Mouse (Mus musculus) MEL (cell line): ENCODE data around the gene Camkv. TPM values are rescaled to one million over a fixed set of nuclear protein-coding genes. Genes with fewer than 3 reads are reported as not detected.
A peak's percentile ranks its signal among the peaks of the same experiment; 100 is the strongest.

Experiments
- DNase-seq: peaks from one replicate; pipeline ENCODE4 v3.0.0; 2011; ENCODE audit warnings: low read depth, low spot score
- H3K27ac ChIP-seq: 2 replicates; pipeline ENCODE4 v1.5.1; 2012; ENCODE audit warnings: low read depth, mild to moderate bottlenecking, control low read depth, low read length, moderate library complexity; ENCODE audit not compliant: control insufficient read depth
- H3K27me3 ChIP-seq, 2 experiments: fragments of 150-350 bp in 1 of 2; sonication (generic) in 1 of 2; 2 replicates each; pipeline ENCODE4 v1.6.1; 2012; ENCODE audit warnings: low read length in 2 of 2, mild to moderate bottlenecking in 2 of 2, improper control_type of control experiment in 1 of 2, moderate library complexity in 1 of 2; ENCODE audit not compliant: insufficient read depth in 2 of 2, control insufficient read depth in 1 of 2
- H3K36me3 ChIP-seq, 2 experiments: 2 replicates each; pipeline ENCODE4 v1.6.1; 2012 to 2014; ENCODE audit warnings: low read length in 2 of 2, improper control_type of control experiment in 1 of 2, inconsistent platforms in 1 of 2, mild to moderate bottlenecking in 1 of 2; ENCODE audit not compliant: insufficient read depth in 2 of 2, control insufficient read depth in 1 of 2
- H3K4me1 ChIP-seq, 2 experiments: fragments of 150-350 bp in 1 of 2; sonication (generic) in 1 of 2; 2 replicates each; pipeline ENCODE4 v1.6.1; 2012; ENCODE audit warnings: low read length in 2 of 2, improper control_type of control experiment in 1 of 2, mild to moderate bottlenecking in 1 of 2; ENCODE audit not compliant: insufficient read depth in 2 of 2, control insufficient read depth in 1 of 2
- H3K4me3 ChIP-seq, 2 experiments: fragments of 150-350 bp in 1 of 2; sonication (generic) in 1 of 2; 2 replicates each; pipeline ENCODE4 v1.5.1; 2012; ENCODE audit warnings: low read depth in 2 of 2, low read length in 2 of 2, mild to moderate bottlenecking in 2 of 2, moderate library complexity in 2 of 2, control low read depth in 1 of 2, improper control_type of control experiment in 1 of 2; ENCODE audit not compliant: control insufficient read depth in 1 of 2, insufficient read depth in 1 of 2
- H3K79me2 ChIP-seq: 2 replicates; pipeline ENCODE4 v1.6.1; 2012; ENCODE audit warnings: mild to moderate bottlenecking, low read length, moderate library complexity; ENCODE audit not compliant: control insufficient read depth, poor library complexity, insufficient read depth
- H3K9ac ChIP-seq: 2 replicates; pipeline ENCODE4 v1.6.1; 2012; ENCODE audit warnings: low read depth, mild to moderate bottlenecking, control low read depth, low read length, moderate library complexity; ENCODE audit not compliant: control insufficient read depth, poor library complexity, severe bottlenecking
- H3K9me3 ChIP-seq: fragments of 150-350 bp; sonication (generic); replicated peaks from 2 replicates; pipeline ENCODE4 v1.6.1; 2012; ENCODE audit warnings: mild to moderate bottlenecking, low read length, improper control_type of control experiment, moderate library complexity; ENCODE audit not compliant: insufficient read depth
- BHLHE40 ChIP-seq: IDR thresholded peaks from 2 replicates; pipeline ENCODE4 v1.6.1; 2012; ENCODE audit warnings: low read depth, mild to moderate bottlenecking, inconsistent platforms, low read length, improper control_type of control experiment, borderline replicate concordance
- CHD1 ChIP-seq: IDR thresholded peaks from 2 replicates; pipeline ENCODE4 v1.6.1; 2012; ENCODE audit warnings: low read depth, mild to moderate bottlenecking, inconsistent platforms, low read length, improper control_type of control experiment
- CHD2 ChIP-seq: IDR thresholded peaks from 2 replicates; pipeline ENCODE4 v1.6.1; 2011; ENCODE audit warnings: low read length, improper control_type of control experiment
- CTCF ChIP-seq, 3 experiments: IDR thresholded peaks in 2 of 3; conservative IDR thresholded peaks in 1 of 3; 2 replicates each; pipeline ENCODE4 v1.5.1; 2011 to 2012; ENCODE audit warnings: low read length in 3 of 3, low read depth in 2 of 3, mild to moderate bottlenecking in 2 of 3, improper control_type of control experiment in 1 of 3, inconsistent platforms in 1 of 3, mixed read lengths in 1 of 3, moderate library complexity in 1 of 3; ENCODE audit not compliant: control insufficient read depth in 1 of 3, insufficient read depth in 1 of 3, poor library complexity in 1 of 3, severe bottlenecking in 1 of 3
- E2F4 ChIP-seq: IDR thresholded peaks from 2 replicates; pipeline ENCODE4 v1.6.1; 2011; ENCODE audit warnings: low read depth, low read length, improper control_type of control experiment, borderline replicate concordance
- ELF1 ChIP-seq: IDR thresholded peaks from 2 replicates; pipeline ENCODE4 v1.6.1; 2014; ENCODE audit warnings: low read depth, mild to moderate bottlenecking, inconsistent platforms, low read length, improper control_type of control experiment, moderate library complexity
- EP300 ChIP-seq, 2 experiments: IDR thresholded peaks; 2 replicates each; pipeline ENCODE4 v1.6.1; 2011; ENCODE audit warnings: improper control_type of control experiment in 2 of 2, low read length in 2 of 2, low read depth in 1 of 2, mild to moderate bottlenecking in 1 of 2
- ETS1 ChIP-seq: IDR thresholded peaks from 2 replicates; pipeline ENCODE4 v1.6.1; 2012; ENCODE audit warnings: low read depth, mild to moderate bottlenecking, inconsistent platforms, low read length, improper control_type of control experiment, moderate library complexity
- GABPA ChIP-seq: IDR thresholded peaks from 2 replicates; pipeline ENCODE4 v1.6.1; 2012; ENCODE audit warnings: low read depth, mild to moderate bottlenecking, inconsistent platforms, low read length, improper control_type of control experiment, moderate library complexity
- GATA1 ChIP-seq: IDR thresholded peaks from 2 replicates; pipeline ENCODE4 v1.6.1; 2011; ENCODE audit warnings: low read depth, low read length, improper control_type of control experiment
- HCFC1 ChIP-seq: IDR thresholded peaks from 2 replicates; pipeline ENCODE4 v1.6.1; 2012; ENCODE audit warnings: low read depth, mild to moderate bottlenecking, inconsistent platforms, low read length, improper control_type of control experiment, moderate library complexity
- JUND ChIP-seq: IDR thresholded peaks from 2 replicates; pipeline ENCODE4 v1.6.1; 2011; ENCODE audit warnings: low read depth, mild to moderate bottlenecking, improper control_type of control experiment, low read length
- KAT2A ChIP-seq: conservative IDR thresholded peaks from 2 replicates; pipeline ENCODE4 v1.6.1; 2012; ENCODE audit warnings: low read depth, low read length, improper control_type of control experiment, inconsistent platforms
- MAFK ChIP-seq: IDR thresholded peaks from 2 replicates; pipeline ENCODE4 v1.6.1; 2011; ENCODE audit warnings: low read depth, mild to moderate bottlenecking, low read length, improper control_type of control experiment, borderline replicate concordance
- MAX ChIP-seq: IDR thresholded peaks from 2 replicates; pipeline ENCODE4 v1.6.1; 2011; ENCODE audit warnings: low read length, improper control_type of control experiment
- MAZ ChIP-seq: IDR thresholded peaks from 2 replicates; pipeline ENCODE4 v1.6.1; 2012; ENCODE audit warnings: low read depth, mild to moderate bottlenecking, inconsistent platforms, low read length, improper control_type of control experiment
- MEF2A ChIP-seq: IDR thresholded peaks from 2 replicates; pipeline ENCODE4 v1.6.1; 2014; ENCODE audit warnings: low read depth, mild to moderate bottlenecking, inconsistent platforms, low read length, improper control_type of control experiment; ENCODE audit not compliant: poor library complexity, insufficient replicate concordance, severe bottlenecking; ENCODE audit errors: extremely low read depth
- MXI1 ChIP-seq: IDR thresholded peaks from 2 replicates; pipeline ENCODE4 v1.6.1; 2011; ENCODE audit warnings: mild to moderate bottlenecking, low read depth, low read length, improper control_type of control experiment
- MYB ChIP-seq: IDR thresholded peaks from 2 replicates; pipeline ENCODE4 v1.6.1; 2011; ENCODE audit warnings: mild to moderate bottlenecking, low read depth, low read length, improper control_type of control experiment
- MYC ChIP-seq: IDR thresholded peaks from 2 replicates; pipeline ENCODE4 v1.6.1; 2011; ENCODE audit warnings: low read depth, mild to moderate bottlenecking, low read length, improper control_type of control experiment, moderate library complexity
- NELFE ChIP-seq: IDR thresholded peaks from 2 replicates; pipeline ENCODE4 v1.6.1; 2011; ENCODE audit warnings: low read depth, low read length, improper control_type of control experiment
- NRF1 ChIP-seq: IDR thresholded peaks from 2 replicates; pipeline ENCODE4 v1.6.1; 2014; ENCODE audit warnings: low read depth, mild to moderate bottlenecking, inconsistent platforms, low read length, improper control_type of control experiment, moderate library complexity; ENCODE audit not compliant: poor library complexity, insufficient read depth, severe bottlenecking
- POLR2A ChIP-seq, 2 experiments: IDR thresholded peaks; 2 replicates each; pipeline ENCODE4 v1.6.1; 2011 to 2012; ENCODE audit warnings: low read length in 2 of 2, mild to moderate bottlenecking in 2 of 2, control low read depth in 1 of 2, improper control_type of control experiment in 1 of 2, low read depth in 1 of 2, moderate library complexity in 1 of 2; ENCODE audit not compliant: control insufficient read depth in 1 of 2, insufficient read depth in 1 of 2, poor library complexity in 1 of 2
- POLR2AphosphoS2 ChIP-seq: IDR thresholded peaks from 2 replicates; pipeline ENCODE4 v1.6.1; 2011; ENCODE audit warnings: low read length, improper control_type of control experiment
- POLR2AphosphoS5 ChIP-seq: IDR thresholded peaks from 2 replicates; pipeline ENCODE4 v1.6.1; 2012; ENCODE audit warnings: low read depth, borderline replicate concordance, mild to moderate bottlenecking, inconsistent platforms, low read length, moderate library complexity, mixed read lengths
- RAD21 ChIP-seq: IDR thresholded peaks from 2 replicates; pipeline ENCODE4 v1.6.1; 2011; ENCODE audit warnings: mild to moderate bottlenecking, low read depth, low read length, improper control_type of control experiment
- SIN3A ChIP-seq: IDR thresholded peaks from 2 replicates; pipeline ENCODE4 v1.6.1; 2012; ENCODE audit warnings: low read length, improper control_type of control experiment, inconsistent platforms
- SMC3 ChIP-seq: IDR thresholded peaks from 2 replicates; pipeline ENCODE4 v1.6.1; 2011; ENCODE audit warnings: low read depth, low read length, improper control_type of control experiment
- TAL1 ChIP-seq: IDR thresholded peaks from 2 replicates; pipeline ENCODE4 v1.6.1; 2012; ENCODE audit warnings: mild to moderate bottlenecking, inconsistent platforms, low read length, moderate library complexity, mixed read lengths
- TBP ChIP-seq: IDR thresholded peaks from 2 replicates; pipeline ENCODE4 v1.8.0; 2011; ENCODE audit warnings: low read depth, low read length, improper control_type of control experiment
- TCF12 ChIP-seq: IDR thresholded peaks from 2 replicates; pipeline ENCODE4 v1.6.1; 2014; ENCODE audit warnings: low read depth, mild to moderate bottlenecking, inconsistent platforms, low read length, improper control_type of control experiment, moderate library complexity
- UBTF ChIP-seq: IDR thresholded peaks from 2 replicates; pipeline ENCODE4 v1.6.1; 2012; ENCODE audit warnings: low read depth, mild to moderate bottlenecking, inconsistent platforms, low read length, improper control_type of control experiment, moderate library complexity, borderline replicate concordance; ENCODE audit not compliant: insufficient read depth
- USF1 ChIP-seq: IDR thresholded peaks from 2 replicates; pipeline ENCODE4 v1.6.1; 2014; ENCODE audit warnings: low read depth, mild to moderate bottlenecking, inconsistent platforms, low read length, improper control_type of control experiment, moderate library complexity
- ZC3H11A ChIP-seq: IDR thresholded peaks from 2 replicates; pipeline ENCODE4 v1.6.1; 2012; ENCODE audit warnings: low read depth, mild to moderate bottlenecking, inconsistent platforms, low read length, improper control_type of control experiment
- ZKSCAN1 ChIP-seq: IDR thresholded peaks from 2 replicates; pipeline ENCODE4 v1.6.1; 2012; ENCODE audit warnings: low read depth, mild to moderate bottlenecking, inconsistent platforms, low read length, improper control_type of control experiment, moderate library complexity
- ZMIZ1 ChIP-seq: IDR thresholded peaks from 2 replicates; pipeline ENCODE4 v1.6.1; 2012; ENCODE audit warnings: low read depth, mild to moderate bottlenecking, inconsistent platforms, low read length, improper control_type of control experiment, moderate library complexity
- ZNF384 ChIP-seq: IDR thresholded peaks from 2 replicates; pipeline ENCODE4 v1.6.1; 2012; ENCODE audit warnings: low read depth, mild to moderate bottlenecking, inconsistent platforms, low read length, improper control_type of control experiment
- polyA plus RNA-seq, 2 experiments: library from polyadenylated mRNA; stranded (reverse) in 1 of 2; unstranded in 1 of 2; fragments of >175 nt in 1 of 2; fragments of >200 nt in 1 of 2; gene quantifications; 2 replicates each; pipeline versions ENCODE4 v1.2.1 to v1.2.4; 2012; ENCODE audit warnings: low replicate concordance in 2 of 2, low read depth in 1 of 2; ENCODE audit not compliant: insufficient read length in 2 of 2, insufficient read depth in 1 of 2, missing spikeins in 1 of 2
- total RNA-seq: library from RNA; depleted of rRNA; stranded (reverse); fragments of 300-350 nt; gene quantifications from 2 replicates; pipeline ENCODE4 v1.2.3, GENCODE M21; 2012

Camkv gene
- total and polyA plus RNA-seq, 3 experiments = 0.08 to 0.14 TPM; not detected in 1

GRCm38 (mm10) chr9:107914764-107915420 lies 20.6 kb upstream of the Camkv start:
- H3K9me3 ChIP-seq = no peaks in the 10 kb centered on the region
- DNase-seq = peak; percentile 81
- peaks cover 5 to 18% of the 10 kb centered on the region in 2 experiments for H3K36me3 ChIP-seq
- peak overlapping the region; percentile 76 for H3K27ac ChIP-seq
- H3K27me3 ChIP-seq = no peaks in the 10 kb centered on the region
- H3K4me3 ChIP-seq = peak overlapping the region; percentile 49 to 68
- H3K79me2 ChIP-seq = peaks cover 14% of the 10 kb centered on the region
- peaks cover 7 to 28% of the 10 kb centered on the region in 2 experiments for H3K4me1 ChIP-seq
- H3K9ac ChIP-seq = peak overlapping the region; percentile 78
- TF ChIP-seq KAT2A (no peak; the same call in 1 of the 2 replicates), GABPA (no peak), ETS1 (peak; percentile 67), TBP (peak; percentile 83), ZKSCAN1 (no peak), MEF2A (no peak), TCF12 (peak; percentile 79), POLR2AphosphoS5 (no peak; the same call in 1 of the 2 replicates), MAFK (no peak), CHD2 (no peak), RAD21 (no peak), POLR2A (IDR thresholded peaks at IDR 0.05; ENCODE audit: control insufficient read depth in 1 of 2, insufficient read depth in 1 of 2, low read depth in 1 of 2, low read length in 2 of 2, poor library complexity in 1 of 2) (peak; percentile 73 to 94), USF1 (no peak), UBTF (no peak), NELFE (peak; percentile 94), CTCF (IDR thresholded peaks at IDR 0.05 in 2 of 3, conservative IDR thresholded peaks at IDR 0.05 in 1 of 3; ENCODE audit: control insufficient read depth in 1 of 3, insufficient read depth in 1 of 3, low read depth in 2 of 3, low read length in 3 of 3, poor library complexity in 1 of 3, severe bottlenecking in 1 of 3) (no peak), ZMIZ1 (peak; percentile 90), MAX (peak; percentile 52; the same call in 1 of the 2 replicates), E2F4 (no peak), ZC3H11A (no peak), MYC (0 out of 2 replicates have a peak, but pooled peaks have one; percentile 30), TAL1 (no peak), GATA1 (peak; percentile 81), NRF1 (no peak), SMC3 (no peak), EP300 (IDR thresholded peaks at IDR 0.05; ENCODE audit: low read depth in 1 of 2, low read length in 2 of 2) (peak; percentile 64 to 91), ZNF384 (no peak), BHLHE40 (no peak), ELF1 (no peak), SIN3A (peak; percentile 83), MXI1 (peak; percentile 73), HCFC1 (peak; percentile 61), MAZ (peak; percentile 77; the same call in 1 of the 2 replicates), POLR2AphosphoS2 (peak; percentile 91), CHD1 (no peak; the same call in 1 of the 2 replicates), JUND (no peak), MYB (peak; percentile 98)
